Mouse (Mus musculus): ENCODE measurements around the gene Gapvd1. TPM values are rescaled to one million over a fixed set of nuclear protein-coding genes. Genes with fewer than 3 reads are reported as not detected.

Gene Gapvd1
- total RNA-seq, 2 experiments from 2014 or later: 118 to 198 TPM

GRCm38 (mm10) chr2:34727045-34727728 is 27.8 kb downstream of the Gapvd1 start:
- ATAC-seq (replicated peaks; ENCODE audit: low FRiP score, poor library complexity, severe bottlenecking): no peak

GRCm38 (mm10) chr2:34725269-34725668 is 29.8 kb downstream of the Gapvd1 start:
- no peak for ATAC-seq (replicated peaks; ENCODE audit: low FRiP score, poor library complexity, severe bottlenecking)

DNA sequence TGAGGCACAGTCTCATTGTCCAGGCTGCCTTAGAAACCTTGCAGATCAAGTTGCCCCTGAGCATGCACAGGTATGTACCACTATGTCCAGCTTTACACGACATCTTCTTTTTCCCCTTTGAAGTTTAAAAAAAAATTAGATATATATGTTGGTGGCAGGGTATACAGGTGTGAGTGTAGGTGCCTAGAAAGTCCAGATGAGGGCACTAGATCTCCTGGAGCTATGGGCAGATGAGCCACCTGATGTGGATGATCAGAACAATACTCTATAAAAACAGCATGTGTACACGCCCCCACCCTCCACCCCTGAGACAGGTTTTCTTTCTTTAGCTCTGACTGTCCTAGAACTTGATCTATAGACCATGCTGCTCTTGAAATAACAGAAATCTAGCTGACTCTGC is 36.8 kb downstream of the Gapvd1 start:
- ATAC-seq (replicated peaks; ENCODE audit: low FRiP score, poor library complexity, severe bottlenecking): peak; percentile 60

DNA sequence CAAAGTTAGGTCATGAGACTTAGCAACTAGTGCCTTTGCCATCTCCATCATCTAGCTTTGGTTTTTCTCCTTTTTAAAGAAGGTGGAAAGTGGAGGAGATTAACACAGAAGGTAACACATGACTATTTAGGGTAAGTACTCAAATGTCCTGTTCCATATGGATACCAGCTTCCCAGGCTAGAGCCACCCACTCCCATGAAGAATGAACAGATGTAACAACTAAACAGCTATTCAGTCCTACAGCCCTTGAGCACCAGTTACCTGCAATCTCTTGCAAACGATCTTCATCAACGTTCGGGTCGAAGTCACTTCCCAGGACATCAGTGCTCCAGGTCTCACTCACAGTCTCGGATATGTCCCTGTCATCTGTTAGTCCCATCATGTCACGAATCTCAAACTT is 43.1 kb downstream of the Gapvd1 start:
- ATAC-seq (replicated peaks; ENCODE audit: low FRiP score, poor library complexity, severe bottlenecking): no peak

DNA sequence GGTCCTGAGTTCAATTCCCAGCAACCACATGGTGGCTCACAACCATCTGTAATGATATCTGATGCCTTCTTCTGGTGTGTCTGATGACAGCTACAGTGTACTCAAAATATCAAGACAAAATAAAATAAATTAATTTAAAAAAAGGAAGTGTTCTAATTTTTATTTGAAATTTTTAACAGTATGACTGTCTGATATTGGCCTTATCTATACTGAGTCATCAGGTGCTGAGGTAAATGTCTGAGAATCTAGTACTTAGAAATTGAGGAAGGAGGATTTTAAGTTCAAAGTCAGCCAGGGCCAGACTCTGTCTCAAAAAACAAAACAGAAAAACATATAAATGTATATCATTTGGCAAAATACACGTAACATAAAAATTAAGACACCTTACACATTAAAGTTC is 46.4 kb downstream of the Gapvd1 start:
- ATAC-seq (replicated peaks; ENCODE audit: low FRiP score, poor library complexity, severe bottlenecking): no peak

- no peak for ATAC-seq (replicated peaks; ENCODE audit: low FRiP score, poor library complexity, severe bottlenecking)
These were observed 58.4 kb downstream of the Gapvd1 start for GRCm38 (mm10) chr2:34696592-34696991.

- ATAC-seq (replicated peaks; ENCODE audit: low FRiP score, poor library complexity, severe bottlenecking): no peak
These were observed 62.2 kb downstream of the Gapvd1 start for GRCm38 (mm10) chr2:34692861-34693260.

- ATAC-seq (replicated peaks; ENCODE audit: low FRiP score, poor library complexity, severe bottlenecking): no peak
These were observed 70.8 kb downstream of the Gapvd1 start for GRCm38 (mm10) chr2:34684076-34684870.

DNA sequence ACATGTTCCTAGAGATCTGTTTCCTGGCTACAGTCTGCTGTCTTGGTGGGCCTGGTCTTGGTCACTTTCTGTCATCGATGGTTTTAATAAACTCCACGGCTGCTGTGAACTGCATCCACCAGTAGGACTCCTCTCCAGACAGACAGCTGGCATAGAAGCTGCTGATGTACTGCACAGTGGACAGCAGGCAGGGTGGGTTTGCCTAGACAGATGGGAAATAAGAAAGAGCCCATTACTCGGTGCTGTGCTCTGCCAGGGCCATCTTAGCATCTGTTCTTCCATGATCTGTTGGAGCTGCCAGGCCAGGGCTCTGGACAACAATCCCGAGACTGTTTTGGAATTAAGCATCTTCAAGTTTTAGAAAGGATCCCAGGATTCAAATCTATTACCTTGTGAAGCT is 77.1 kb downstream of the Gapvd1 start:
- no peak for ATAC-seq (replicated peaks; ENCODE audit: low FRiP score, poor library complexity, severe bottlenecking)

- ATAC-seq (replicated peaks; ENCODE audit: low FRiP score, poor library complexity, severe bottlenecking): no peak
These were observed 78.0 kb downstream of the Gapvd1 start for GRCm38 (mm10) chr2:34677061-34677460.

DNA sequence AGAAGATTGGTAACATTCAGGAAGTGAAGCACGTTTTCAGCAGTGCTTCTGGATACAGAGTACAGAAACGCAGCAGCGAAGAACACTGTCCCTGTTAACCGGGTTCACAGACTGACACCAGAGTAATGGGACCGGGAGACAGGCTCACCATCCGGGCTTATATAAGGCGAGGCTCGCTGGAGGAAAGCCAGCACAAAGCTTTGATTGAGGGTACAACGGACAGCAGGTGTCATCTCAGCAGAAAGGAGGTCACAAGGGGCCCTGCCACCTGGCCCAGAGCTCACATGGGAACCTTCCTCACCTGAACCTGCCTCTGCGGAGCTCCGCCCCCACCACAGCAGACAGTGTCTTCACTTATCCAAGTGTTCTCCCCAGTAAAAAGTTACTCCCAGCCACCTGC is 81.2 kb downstream of the Gapvd1 start:
- ATAC-seq (replicated peaks; ENCODE audit: low FRiP score, poor library complexity, severe bottlenecking): no peak

- peak; percentile 57; the same call in 1 of the 2 replicates for ATAC-seq (replicated peaks; ENCODE audit: low FRiP score, poor library complexity, severe bottlenecking)
These were observed 83.5 kb downstream of the Gapvd1 start for GRCm38 (mm10) chr2:34671385-34672026.

DNA sequence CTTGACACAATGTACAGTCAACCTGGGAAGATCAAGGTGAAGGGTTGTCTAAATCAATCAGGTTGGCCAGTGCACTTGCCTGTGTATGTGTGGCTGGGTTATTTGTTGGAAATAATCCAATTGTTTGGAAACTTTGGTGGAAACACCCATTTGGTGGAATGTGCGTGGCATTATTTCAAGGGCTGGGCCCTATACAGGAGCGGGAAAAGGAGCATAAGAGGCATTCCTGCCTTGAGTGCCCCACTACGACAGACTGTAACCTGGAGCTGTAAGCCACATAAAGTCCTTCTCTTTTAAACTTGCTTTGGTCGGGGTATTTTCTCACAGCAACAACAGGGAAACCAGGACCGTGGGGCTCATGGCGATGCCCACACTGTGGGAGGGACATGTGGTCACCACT is 84.6 kb downstream of the Gapvd1 start:
- ATAC-seq (replicated peaks; ENCODE audit: low FRiP score, poor library complexity, severe bottlenecking): no peak

DNA sequence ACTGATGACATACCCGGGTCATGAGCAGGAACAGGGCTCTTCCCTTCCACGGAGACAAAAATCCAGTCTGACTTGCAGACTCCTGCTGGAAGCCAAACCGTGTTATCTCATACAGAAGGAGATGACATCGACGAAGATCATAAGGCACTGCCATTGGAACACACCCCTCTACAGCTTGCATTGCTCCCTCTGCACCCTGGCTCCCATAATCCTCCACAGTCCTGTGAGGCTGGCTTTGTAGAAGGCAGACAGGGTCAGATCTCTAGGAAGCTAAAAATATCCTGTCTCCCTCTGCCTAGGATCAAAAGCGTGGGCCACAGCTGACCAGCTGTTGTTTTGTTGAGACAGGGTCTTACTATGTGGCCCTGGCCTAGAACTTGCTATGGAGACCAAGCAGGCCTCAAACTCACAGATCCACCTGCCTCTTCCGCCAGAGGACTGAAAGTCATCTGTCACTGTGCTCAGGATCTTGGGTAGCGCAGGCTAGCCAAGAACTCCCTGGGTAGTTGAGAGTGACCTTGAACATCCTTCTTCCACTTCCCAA is 85.8 kb downstream of the Gapvd1 start:
- ATAC-seq (replicated peaks; ENCODE audit: low FRiP score, poor library complexity, severe bottlenecking): no peak

- no peak for ATAC-seq (replicated peaks; ENCODE audit: low FRiP score, poor library complexity, severe bottlenecking)
These were observed 86.4 kb downstream of the Gapvd1 start for GRCm38 (mm10) chr2:34668440-34669191.

DNA sequence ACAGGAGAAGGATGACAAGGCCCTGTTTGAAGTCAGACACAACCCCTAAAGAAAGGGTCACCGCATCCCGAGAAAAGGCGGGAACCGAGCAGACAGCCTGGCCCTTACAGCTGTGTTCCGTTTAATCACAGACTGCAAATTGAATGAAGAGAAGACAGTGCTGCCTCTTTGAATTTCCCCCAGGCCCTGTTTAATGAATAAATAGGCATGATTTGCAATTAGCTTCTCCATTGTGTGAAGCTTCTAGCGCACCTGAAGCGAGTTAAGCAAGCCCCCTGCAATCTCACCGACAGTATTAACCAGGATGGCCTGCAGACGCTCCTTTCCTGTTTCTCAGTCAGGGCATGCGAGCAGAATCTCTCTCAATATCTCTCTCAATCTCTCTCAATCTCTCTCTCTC is 87.2 kb downstream of the Gapvd1 start:
- no peak for ATAC-seq (replicated peaks; ENCODE audit: low FRiP score, poor library complexity, severe bottlenecking)

DNA sequence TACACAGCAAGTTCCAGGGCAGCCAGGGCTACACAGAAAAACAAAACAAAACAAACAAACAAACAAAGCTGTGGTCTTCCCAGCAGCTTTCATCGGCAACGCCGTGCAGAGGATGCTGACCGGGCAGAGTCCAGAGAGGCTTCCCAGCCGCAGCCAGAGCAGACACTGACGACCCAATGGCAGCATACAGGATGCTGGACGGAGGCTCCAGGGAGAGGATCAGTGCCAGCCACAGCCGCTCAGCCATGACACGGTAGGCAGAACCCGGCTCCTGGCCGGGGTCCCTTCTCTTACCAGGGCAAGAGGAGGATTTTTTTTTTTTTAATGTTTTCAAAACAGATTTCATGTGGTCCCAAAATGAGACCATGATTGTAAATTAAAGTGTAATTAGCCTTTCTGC is 107.6 kb downstream of the Gapvd1 start:
- ATAC-seq (replicated peaks; ENCODE audit: low FRiP score, poor library complexity, severe bottlenecking): no peak

DNA sequence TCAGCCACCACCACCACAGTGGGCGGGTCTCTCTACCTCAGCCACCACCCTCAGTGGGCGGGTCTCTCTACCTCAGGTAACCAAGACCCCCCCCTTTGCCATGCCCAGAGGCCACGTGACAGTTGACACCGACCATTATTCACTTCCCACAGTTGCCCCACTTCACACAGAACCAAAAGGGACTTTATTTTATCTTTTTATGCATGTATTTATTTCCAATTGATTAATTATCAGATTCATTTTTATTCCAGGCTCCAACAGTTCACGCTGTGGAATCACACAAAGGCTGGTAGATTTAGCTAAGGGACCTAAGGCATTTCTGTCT is 108.5 kb downstream of the Gapvd1 start:
- ATAC-seq (replicated peaks; ENCODE audit: low FRiP score, poor library complexity, severe bottlenecking): no peak

GRCm38 (mm10) chr2:34645851-34646540 is 109.0 kb downstream of the Gapvd1 start:
- peak; percentile 95 for ATAC-seq (replicated peaks; ENCODE audit: low FRiP score, poor library complexity, severe bottlenecking)

All from erythroid progenitor cell, adult 5-6 weeks (primary cell).